Mouse (Mus musculus) gastrocnemius, postnatal 36 days (tissue): Measurements from ENCODE around the gene Smarcc1. TPM values are rescaled to one million over a fixed set of nuclear protein-coding genes. Genes with fewer than 3 reads are reported as not detected.

Source experiments
- DNase-seq, 2 experiments: peaks; one replicate each; pipeline ENCODE4 v3.0.0; 2022
- intact Hi-C: fragments of 180-260 bp; cut with DNase I; formaldehyde crosslinking; loops from one replicate; pipeline ENCODE4 v1.15.1; 2025
- microRNA-seq, 2 experiments: library from miRNA; unstranded; fragments of <30 nt; microRNA quantifications; one replicate each; pipeline ENCODE4 v1.2.0; 2021
- total RNA-seq, 2 experiments: library from RNA; stranded (reverse); gene quantifications; 2 replicates each; pipeline ENCODE4 v1.2.3; 2021

The Smarcc1 gene
- total RNA-seq, 2 experiments from 2014 or later = 21.1 to 23.8 TPM

GRCm38 (mm10) chr9:110275882-110276281 lies 158.4 kb downstream of the Smarcc1 start:
- DNase-seq = no peak
- intact Hi-C loops = no loop called here

- intact Hi-C loops = no loop called here
Measured at GRCm38 (mm10) chr9:110277431-110277881, 159.9 kb downstream of the Smarcc1 start.

GRCm38 (mm10) chr9:110284075-110284697 lies 166.7 kb downstream of the Smarcc1 start:
- no peak for DNase-seq
- intact Hi-C loops = no loop called here

More at GRCm38 (mm10) chr9:110277431-110277881, 159.9 kb downstream of the Smarcc1 start:
- DNase-seq = no peak

GRCm38 (mm10) chr9:110287321-110287924 lies 169.9 kb downstream of the Smarcc1 start:
- intact Hi-C loops = no loop called here
- DNase-seq = no peak

Small RNAs within 50 kb of the gene (microRNA-seq; reads per million reads assigned to microRNA genes)
- gene Mir6236 = 44.4 to 75.7 reads per million in 2 experiments

Other genes with a start within 250 kb of the Smarcc1 start
- 1 to 10 TPM; 3.4 to 4.2 TPM for gene Cdc25a, start 242.1 kb upstream of the Smarcc1 start, total RNA-seq
- 100 to 1,000 TPM; 418 to 437 TPM for gene Map4, start 186.2 kb upstream of the Smarcc1 start, total RNA-seq
- gene Dhx30, start 122 bp downstream of the Smarcc1 start, total RNA-seq = 10 to 100 TPM; 30.4 to 32.0 TPM
- under 1 TPM in 1 of 2 experiments, not detected in 1; 0.18 TPM for gene Cspg5, start 126.1 kb downstream of the Smarcc1 start, total RNA-seq
- gene Elp6, start 187.5 kb downstream of the Smarcc1 start, total RNA-seq = 1 to 10 TPM; 2.8 to 3.1 TPM
- gene Scap, start 215.6 kb downstream of the Smarcc1 start, total RNA-seq = 10 to 100 TPM; 15.2 to 15.8 TPM